Mouse (Mus musculus) G1E-ER4 (cell line): Measurements from ENCODE around the gene Gm572. TPM values are rescaled to one million over a fixed set of nuclear protein-coding genes. Genes with fewer than 3 reads are reported as not detected.

Source experiments
- GATA1 ChIP-seq: IDR thresholded peaks from one replicate; pipeline ENCODE4 v1.8.0; 2012; ENCODE audit warnings: low read length, inconsistent platforms
- polyA plus RNA-seq: library from polyadenylated mRNA; stranded (reverse); fragments of >175 nt; gene quantifications from 2 replicates; pipeline ENCODE4 v1.2.3, GENCODE M21; 2012

Gm572 gene
- not detected in 2 replicates for polyA plus RNA-seq

DNA sequence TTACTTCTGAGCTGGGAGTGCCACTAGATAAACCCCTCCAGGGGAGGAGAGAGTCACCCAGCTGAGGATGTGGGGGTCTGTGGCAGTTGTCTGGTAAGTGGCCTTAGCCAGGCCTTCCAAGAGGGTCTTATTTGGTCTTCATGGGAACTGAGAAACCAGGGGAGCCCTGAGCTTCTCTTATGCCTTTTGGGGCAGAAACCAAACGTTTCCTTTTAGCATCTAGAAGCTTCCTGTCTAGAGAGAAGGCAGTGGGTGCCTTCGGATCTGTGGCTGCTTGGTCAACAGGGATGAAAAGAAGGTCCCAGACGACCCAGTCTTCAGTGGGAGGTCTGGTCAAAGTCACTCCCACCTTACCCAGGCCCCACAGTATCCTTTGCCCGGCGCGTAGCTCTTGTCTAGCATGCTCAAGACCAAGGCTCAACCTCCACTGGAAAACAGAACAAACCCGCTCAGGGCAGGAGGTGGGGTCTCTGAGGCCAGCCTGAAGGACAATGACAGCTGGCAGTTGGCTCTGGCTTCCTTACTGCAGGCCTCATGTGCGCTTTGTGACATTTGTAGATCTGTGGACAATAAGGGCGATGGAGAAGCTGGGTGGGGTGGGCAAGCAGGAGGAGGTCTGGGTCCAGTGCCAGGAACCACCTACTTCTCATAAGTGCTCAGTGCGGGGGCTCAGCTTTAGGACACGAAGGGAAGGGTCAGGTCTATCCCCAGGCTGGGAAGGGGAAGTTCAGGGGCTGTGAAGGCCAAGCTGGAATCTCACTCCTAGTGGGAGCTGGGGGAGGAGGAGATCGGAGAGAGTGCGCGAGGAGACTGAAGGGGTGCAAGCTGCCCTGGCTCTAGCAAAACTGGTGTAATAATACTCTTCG lies at the start of gene Gm572:
Gene Gm572 (plus strand): TSS at position 27 of the 866 bp plus-strand sequence.
- no peak for TF ChIP-seq GATA1

DNA sequence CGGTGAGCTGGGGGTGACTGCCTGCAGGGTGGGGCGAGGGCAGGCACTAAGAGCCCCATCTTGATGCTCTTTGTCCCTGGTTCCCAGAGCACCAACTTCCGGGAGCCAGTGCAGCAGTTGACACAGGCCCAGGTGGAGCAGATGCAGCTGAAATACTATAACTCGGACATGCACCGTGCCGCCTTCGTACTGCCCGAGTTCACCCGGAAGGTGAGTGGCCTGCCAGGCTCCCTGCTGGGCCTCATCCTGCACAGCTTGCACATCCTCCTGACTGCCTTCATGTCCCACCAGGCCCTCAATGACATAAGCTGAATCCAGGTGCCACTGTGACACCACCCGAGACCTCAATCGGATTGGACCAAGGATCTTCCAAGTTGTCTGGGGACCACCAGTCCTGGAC lies 49.1 kb upstream of the Gm572 start:
- no peak for TF ChIP-seq GATA1

DNA sequence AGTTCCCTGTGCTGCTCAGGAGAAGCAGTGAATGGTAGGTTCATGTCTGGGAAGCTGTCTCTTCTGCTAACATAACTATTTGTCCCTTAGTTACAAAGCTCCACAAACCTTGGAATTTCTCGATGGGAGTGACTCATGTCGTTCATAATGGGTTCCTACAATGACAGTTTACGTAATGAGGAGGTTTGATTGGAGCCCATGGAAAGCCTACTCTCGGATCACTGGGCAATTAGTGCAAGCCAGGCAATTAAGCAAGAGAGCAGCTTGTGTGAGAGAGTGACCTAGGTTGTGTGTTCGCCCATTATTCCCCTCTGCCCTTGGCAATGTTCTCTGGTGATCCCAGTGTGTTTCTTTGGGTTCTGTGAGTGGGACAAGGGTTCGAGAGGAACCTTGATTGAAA lies 47.2 kb upstream of the Gm572 start:
- TF ChIP-seq GATA1: no peak

DNA sequence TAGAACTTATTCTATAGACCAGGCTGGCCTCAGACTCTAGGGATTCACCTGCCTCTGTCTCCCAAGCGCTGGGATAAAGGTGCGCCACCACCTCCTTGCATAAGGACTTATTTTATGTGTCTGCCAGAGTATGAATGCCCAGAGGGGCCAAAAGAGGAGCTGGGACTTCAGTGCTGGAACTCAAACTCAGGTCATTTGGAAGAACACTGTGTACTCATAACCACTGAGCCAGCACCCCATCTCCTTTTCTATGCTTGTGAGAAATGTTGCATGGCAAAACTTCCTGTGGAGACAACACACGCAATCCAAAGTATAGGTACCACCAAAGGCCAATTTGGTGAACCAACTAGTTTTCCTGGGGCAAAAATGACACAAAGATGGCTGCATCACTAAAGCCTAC lies 46.4 kb upstream of the Gm572 start:
- no peak for TF ChIP-seq GATA1

DNA sequence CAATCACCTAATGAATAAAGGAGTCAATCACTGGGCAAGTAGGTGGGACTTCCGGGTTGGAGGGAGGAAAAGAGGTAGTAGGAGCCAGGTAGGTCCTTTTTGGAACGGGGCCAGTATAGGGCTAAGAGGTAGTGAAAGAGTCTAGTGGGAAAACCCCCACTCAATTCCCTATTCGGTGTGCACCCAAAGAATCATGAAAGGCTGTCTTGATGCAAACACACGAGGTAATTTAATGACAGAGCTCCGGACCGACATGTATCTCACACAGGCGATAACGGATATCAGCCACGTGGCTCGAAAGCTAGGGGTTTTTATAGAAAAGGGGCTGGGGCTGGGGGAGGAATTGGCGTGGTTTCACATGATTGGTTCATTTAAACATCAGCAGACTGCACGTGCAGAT lies 44.3 kb upstream of the Gm572 start:
- no peak for TF ChIP-seq GATA1

DNA sequence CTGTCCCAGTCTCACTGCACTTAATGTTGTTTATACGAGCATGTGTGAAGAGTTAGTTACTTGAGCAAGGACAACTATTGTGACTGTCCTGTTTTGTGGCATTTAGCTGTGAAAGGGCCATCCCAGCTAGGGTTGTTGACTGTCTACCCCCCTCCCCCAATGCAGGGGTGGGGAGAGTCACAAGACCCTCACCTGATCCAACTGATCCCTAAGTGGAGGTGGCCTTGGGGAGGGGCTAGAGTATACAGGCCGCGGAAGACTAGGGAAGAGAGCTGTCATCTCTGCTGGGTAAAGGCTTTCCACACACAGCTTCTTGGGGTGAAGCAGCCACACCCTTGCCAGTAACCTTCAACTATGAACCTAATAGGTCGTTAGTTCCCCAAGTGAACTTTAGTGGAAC lies 42.8 kb upstream of the Gm572 start:
- TF ChIP-seq GATA1: no peak

DNA sequence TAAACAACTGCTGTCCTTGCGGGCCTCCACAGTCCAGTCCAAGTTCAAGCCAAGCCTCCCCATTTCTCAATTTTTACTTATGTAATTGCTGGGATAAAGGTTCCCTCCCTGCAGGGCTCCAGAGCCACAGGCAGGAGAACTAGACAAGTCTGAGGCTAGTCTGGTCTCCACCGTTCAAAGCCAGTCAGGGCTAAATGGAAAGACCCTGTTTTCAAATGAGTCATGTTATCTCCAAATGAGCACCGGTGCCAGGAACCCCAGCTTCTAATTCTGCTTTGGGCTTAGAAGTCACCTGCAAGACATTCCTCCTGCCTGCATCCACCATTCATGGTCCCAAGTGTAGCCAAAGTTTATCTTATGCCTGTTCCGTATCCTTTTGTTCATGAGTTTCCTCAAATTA lies 41.2 kb upstream of the Gm572 start:
- TF ChIP-seq GATA1: no peak

DNA sequence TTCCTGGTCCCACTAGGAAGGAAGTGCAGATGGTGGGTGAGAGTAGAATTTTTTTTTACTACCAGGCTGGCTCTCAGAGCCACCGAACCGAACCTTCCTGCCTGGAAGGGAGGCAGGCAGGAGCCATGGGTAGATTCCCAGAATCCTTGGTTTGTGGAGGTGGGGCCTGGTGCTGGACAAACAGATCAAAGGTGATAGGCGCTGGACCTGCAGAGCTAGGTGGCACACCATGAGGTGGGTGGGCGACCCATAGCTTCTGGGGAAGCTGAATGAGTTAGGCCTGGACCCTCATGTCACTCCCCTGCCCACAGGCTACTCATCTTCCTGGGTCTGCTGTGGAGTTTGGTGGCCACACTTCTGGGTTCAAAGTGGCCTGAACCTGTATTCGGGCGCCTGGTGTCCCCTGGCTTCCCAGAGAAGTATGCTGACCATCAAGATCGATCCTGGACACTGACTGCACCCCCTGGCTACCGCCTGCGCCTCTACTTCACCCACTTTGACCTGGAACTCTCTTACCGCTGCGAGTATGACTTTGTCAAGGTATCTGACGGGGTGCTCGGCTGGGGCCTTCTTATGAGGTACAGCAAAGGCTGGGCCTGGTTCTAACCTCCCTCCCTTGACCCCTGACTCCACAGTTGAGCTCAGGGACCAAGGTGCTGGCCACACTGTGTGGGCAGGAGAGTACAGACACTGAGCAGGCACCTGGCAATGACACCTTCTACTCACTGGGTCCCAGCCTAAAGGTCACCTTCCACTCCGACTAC lies 40.6 kb upstream of the Gm572 start, which contains the start of gene Masp2:
Gene Masp2 (plus strand): TSS at position 198 of the 764 bp plus-strand sequence.
- no peak for TF ChIP-seq GATA1

DNA sequence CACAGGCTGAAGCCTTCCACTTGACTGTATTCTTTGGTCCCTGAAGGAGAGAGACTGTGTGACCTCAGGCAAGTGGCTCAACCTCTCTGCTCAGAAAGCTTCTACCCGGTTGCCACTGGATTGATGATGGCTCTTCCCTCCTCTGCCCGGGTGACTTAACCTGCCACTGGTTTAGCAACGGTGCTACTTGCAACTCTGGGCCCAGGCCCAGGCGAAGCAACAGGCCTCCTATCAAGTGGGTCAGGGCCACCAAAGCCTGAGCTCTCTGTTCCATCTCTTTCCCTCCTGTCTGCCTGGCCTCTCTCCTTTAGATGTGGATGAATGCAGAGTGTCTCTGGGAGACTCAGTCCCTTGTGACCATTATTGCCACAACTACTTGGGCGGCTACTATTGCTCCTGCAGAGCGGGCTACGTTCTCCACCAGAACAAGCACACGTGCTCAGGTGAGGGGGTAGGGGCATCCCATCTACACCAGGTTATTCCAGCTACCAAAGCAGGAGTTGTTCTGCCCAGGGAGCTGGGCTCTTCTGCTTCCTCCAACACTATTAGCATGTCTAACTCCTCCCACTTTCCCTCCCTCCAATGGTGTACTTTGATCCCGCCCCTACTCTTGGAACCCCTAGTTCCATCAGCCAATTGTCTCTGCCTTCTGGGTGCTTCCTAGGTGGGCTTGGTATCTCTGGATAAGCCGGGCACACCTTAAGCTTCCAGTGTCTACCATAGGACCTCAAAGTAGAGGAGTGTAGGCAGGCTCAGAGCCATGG lies 39.6 kb upstream of the Gm572 start:
- TF ChIP-seq GATA1: no peak

DNA sequence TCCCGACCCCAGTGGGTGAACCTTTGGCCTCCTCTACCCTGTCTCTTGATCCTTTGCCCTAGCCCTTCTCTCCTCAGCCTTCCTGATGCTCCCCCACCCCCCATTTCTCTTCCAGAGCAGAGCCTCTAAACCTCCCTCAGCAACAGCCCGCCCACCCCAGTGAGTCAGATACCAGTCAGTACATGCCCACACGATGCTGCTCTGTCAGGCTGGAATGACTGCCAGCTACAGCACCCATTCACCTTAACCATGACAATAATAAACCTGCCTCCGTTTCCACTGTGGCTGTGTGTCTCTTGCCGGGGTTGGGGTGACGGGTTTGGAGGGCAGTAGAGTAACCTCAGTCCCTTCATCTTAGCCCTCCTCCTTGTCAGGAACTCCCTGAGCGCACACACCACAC lies 39.0 kb upstream of the Gm572 start:
- no peak for TF ChIP-seq GATA1

DNA sequence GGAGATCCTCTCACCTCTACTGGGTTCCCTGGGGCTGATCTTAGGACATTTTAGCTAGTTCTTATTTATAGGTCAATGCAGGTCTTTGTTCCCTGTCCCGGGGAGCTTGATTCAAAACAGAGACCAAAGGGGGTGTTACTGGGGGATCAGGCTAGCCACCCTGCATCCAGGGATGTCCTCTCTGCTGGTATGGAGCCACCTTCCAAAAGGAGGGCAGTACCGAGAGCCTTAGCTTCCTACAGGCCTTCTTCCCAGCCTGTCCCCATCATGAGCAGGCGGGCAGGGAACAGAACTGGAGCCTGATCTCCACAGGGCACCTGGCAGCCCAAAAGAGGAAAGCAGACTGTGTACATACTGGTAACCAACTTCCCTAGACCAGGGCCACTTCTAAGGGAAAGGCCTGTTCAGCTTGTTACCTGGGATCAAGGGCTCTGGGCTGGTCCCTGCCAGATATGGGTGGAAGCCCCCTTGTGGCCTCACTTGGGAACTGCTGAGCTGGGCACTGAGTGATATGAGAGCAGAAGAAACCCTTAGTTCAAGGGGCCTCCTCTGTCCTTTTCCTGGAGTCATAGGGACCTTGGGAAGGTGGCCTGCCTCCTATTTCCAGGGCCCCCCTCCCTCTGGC lies 38.5 kb upstream of the Gm572 start:
- no peak for TF ChIP-seq GATA1

DNA sequence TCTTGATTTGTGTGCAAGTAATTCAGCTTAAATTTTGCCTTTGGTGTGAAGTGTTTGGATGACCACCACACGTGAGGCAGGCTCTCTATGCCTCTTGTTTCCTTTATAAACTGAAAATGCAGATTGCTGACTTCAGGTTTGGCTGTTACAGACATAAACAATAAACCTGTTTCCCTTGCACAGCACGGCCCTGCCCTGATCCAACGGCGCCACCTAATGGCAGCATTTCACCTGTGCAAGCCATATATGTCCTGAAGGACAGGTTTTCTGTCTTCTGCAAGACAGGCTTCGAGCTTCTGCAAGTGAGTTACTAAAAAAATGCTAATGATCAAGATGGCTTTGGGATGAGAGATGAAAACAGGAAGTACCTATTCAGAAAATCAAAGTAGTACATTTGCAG lies 35.4 kb upstream of the Gm572 start:
- no peak for TF ChIP-seq GATA1

DNA sequence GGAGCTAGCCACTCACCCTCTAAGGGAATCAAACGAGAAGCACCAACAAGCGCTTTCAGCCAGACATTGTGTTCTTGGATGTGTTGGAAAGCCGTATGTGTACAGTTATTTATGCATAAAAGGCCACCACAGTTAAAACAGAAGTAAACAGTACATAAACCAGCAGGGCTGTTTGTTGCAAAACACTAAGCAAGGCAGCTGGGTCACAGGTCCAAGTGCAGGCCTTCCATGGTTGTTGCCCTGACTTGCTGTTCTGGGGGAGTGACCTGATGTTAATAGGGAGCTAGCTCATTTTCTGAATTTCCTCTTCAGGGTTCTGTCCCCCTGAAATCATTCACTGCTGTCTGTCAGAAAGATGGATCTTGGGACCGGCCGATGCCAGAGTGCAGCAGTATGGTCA lies 33.3 kb upstream of the Gm572 start:
- TF ChIP-seq GATA1: no peak

DNA sequence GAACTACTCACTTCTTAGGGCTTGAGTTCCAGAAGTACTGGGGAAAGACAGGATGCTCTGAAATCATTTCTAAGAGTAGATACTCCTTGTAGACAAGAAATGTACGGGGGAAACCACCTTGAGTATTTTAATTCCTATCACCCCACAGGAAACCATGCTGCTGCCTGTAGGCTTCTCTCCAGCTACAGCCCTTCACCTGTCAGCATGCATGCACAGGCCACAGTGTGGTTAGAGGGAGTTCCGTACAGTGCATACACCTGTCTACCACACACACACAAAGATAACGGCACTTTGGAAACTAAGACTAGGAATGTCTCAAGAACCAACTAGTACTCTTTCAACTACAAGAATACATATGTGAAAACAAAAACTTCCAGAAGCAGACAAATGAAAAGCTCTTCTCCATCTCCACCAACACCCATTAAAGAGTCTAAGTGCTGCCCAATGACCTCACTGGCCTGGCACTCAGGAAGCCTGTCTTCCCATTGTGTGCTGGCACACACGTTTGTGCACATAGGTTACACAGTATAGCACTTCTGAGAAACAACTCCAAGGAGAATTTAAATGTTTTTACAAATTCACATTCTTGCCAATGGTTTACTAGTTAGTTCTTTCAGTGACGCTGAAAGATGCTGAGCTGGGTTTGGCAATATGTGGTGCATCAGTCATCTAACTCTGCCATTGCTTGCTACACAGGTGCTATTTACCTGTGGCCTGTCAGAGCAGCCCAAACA lies 32.3 kb upstream of the Gm572 start:
- TF ChIP-seq GATA1: no peak

DNA sequence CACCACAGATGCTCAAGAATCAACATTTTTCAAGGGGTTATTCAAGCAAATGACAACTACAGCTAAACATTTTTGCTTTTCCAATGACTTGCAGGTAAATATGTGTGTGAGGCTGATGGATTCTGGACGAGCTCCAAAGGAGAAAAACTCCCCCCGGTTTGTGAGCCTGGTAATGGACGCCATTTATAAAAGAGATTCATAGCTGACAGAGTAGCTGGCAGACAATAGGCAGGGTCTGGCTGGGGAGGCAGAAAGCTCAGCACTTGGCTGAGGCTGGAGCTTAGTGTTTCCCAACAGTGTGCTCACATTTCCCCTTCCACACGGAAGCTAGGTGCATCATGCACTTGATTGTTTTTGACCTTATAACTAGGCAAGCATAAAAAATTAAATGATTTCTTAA lies 30.6 kb upstream of the Gm572 start:
- TF ChIP-seq GATA1: no peak
